Mouse (Mus musculus) kidney, adult 18-20 months (tissue): ENCODE measurements around the gene Gm28043.

Experiments used
- DNase-seq: peaks from one replicate; pipeline ENCODE4 v3.0.0; 2021

Gene Gm28043

DNA sequence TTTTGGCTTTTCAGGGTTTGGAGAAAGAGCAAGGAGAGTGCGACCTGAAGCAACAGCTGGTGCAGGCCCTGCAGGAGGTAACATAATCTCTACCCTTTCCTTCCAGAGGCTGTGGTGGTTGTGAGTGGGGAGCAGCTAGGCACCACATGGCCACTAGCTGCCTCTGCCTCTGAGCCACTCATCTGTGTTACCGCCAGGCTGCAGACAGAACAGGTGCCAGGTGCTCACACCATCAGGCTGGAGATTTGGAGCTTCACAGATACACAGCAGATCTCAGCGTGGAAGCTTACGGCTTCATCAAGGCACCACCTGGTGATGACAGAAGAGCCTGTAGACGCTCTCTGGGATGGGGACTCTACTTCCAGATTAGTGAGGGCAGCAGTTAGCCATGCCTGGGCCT, 14.3 kb downstream of the Gm28043 start:
- DNase-seq: no peak

DNA sequence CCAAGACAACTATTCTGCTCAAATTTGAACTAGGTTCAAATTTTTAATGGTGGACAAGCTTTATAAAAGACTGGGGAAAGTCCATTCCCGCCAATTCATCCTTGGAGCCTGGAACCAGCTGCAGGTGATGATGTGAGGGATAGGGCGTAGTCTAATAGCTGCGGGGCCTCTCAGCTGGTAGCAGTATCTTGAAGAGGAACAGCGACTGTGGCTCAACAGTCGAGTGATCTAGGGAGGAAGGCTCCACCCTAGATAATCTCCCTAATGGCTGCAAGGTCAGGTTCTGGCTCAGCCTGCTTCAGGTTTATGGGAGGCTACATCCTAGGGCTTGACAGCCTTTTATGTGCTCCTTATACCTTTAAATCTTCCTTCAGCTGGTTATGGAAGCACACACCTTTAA, 14.9 kb downstream of the Gm28043 start:
- no peak for DNase-seq

DNA sequence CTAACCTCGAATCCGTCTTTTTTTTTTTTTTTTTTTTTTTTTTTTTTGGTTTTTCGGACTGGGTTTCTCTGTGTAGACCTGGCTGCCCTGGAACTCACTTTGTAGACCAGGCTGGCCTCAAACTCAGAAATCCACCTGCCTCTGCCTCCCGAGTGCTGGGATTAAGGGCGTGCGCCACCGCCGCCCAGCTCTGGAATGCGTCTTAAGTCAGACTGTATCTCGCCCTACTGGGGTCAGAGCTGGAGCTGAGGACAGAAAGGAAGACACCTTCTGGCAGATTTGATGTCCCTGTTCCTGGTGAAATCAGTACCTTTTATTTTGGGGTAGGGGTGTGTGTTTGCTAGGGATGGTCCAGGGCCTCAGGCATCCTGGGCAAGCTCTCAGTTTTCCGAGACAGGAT, 17.6 kb downstream of the Gm28043 start:
- DNase-seq: no peak

DNA sequence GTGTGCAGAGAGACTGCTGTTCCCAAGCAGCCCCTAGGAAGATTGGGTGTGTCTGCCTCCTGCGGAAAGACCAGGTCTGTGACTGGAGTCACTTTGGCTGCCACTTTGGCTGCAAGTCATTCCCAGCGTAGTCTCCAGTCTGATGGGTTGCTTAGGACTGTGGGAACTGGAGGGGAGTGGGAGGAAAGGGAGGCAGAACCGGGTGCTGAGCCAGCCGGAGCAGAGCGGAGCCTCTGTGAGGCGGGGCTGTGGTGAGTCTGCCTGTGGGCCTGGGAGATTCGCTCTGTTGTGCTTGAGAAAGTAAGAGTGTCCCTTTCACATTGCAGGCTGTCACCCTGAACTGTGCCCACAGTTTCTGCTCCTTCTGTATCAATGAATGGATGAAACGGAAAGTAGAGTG, 20.8 kb downstream of the Gm28043 start:
- no peak for DNase-seq

DNA sequence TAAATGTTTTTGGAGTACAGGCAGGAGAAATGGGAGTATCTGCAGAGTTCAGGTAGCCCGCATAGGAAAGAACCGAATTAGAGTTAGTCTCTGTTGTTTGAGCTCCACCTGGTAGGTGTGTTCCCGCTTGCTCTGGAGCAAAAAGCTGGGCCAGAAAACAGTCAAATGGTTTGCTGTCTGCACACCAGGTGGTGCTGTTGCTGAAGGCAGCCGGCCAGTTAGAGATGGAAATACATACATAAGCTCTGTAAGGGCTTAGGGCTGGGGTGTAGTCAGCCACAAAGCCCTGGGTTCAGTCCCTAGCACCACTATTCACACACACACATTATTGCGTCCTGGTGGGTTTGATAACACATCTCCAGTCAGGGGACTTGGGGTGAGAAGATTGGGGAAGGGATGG, 21.4 kb downstream of the Gm28043 start:
- peak; percentile 28 for DNase-seq

DNA sequence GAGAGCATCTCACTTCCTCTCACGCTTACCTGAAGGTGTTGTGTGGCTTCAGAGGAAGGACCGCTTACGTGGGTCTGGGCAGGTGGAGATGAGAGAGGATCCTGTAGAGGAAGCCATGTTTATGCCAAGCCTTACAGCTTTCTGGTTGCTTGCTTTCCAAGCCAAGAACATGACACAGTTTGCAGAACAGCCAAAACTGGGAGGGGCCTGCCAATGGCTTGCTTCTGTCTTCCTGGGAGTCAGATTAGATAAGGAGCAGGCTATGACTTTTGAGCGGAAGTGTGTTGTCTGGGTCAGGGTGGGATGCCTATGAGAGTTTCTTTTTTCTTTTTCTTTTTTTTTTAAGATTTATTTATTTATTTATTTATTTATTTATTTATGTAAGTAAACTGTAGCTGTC, 22.7 kb downstream of the Gm28043 start:
- no peak for DNase-seq

DNA sequence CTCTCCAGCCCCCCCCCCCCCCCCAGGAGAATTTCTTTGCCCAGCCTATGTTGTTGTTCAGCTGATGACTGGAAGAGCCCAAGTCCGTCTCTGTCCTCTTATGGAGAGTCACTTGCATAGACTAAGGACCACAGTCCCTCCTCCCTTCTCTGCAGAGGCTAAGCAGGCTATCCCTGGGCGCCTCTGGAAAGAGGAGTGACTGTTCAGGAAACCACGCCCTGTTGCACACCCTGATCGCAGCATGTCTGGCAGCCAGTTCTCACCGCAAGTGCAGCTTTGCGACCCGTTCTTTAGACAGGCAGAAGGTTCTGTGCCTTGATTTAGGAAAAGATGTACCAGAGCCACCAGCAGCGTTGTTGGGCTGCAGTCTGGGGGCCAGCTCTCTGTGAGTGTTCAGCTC, 23.2 kb downstream of the Gm28043 start:
- DNase-seq: no peak

DNA sequence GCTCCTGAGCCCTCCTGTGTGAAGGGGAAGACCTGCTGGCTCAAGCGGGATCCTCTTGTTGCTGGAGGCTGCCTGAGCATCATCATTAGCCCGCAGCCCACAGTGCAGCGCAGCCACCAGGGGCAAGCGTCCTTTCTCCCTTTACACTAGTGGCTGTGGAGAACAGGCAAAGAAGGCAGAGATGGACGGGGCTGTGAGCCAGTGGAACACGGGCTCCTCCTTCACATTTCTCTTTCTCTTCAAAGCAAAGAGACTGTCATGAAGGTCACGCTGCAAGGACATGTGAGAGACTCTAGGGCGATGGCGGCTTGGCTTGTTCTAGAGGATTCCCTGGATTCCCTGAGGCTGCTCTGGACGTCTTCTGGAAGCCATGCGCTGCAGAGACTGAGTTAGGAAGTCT, 26.3 kb downstream of the Gm28043 start:
- no peak for DNase-seq

DNA sequence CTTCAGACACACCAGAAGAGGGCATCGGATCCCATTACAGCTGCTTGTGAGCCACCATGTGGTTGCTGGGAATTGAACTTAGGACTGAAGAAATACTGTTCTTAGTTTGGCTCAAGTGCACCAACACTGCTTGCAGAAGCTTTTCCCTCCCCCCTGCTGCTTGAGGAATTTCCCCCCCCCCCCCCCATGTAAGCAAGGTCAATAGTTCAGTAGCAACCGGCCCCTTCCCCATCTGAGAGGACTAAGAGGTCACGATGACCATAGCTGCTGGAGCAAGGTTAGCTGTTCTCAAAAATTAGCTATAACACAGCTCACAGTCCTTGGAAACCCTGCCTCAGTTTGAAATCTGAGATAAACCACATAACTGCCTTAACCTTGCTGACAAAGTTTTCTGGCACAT, 27.5 kb downstream of the Gm28043 start:
- DNase-seq: no peak

DNA sequence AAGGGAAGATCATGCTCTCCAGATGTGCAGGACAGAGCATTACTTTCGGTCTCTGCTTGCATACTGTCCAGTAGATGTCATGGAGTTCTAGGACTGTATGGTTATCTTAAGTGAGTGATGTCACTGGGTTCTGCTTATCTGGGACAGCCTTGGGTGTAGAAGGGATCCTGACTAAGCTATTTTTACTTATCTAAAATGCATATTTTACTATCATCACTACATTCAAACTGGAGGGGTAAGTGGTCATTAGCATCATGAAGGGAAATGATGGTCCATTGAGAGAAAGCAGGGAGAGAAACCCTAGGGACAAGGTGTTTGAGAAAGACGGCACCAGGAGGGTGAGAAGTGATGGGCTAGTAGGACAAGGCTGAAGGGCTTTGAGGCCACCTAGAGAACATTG, 43.6 kb downstream of the Gm28043 start:
- DNase-seq: no peak

DNA sequence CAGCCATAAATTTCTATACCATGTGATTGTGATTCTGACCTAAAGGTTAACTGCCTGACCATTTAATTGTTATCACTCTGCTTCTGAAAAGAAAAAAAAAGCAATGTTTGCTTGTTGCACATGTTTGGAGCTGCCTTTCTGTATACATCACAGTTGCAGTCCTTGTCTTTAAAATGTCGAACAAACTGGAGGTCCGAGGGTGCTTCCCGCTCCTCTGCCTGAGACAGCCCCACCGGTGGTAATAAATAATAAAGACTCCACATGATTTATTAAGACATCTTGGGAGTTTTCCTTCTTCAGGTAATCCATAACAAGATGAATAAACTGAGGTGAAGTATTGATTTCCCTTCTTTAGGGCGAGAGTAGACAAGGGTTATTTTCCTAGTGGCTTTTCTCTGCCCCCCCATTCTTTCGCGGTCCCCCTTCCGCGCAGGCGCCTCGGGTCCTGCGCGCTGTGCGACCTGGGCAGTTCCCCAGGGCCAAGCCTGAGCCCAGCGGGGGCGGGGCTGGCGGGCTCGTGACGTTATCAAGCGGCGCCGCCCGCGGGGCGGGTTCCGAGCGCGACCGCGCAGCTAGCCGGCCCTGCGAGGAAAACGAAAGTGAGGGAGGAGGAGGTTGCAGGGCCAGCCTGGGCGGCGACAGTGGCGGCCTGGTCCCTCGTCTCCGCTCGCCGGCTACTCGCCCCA, 45.5 kb downstream of the Gm28043 start, which contains the start of gene Cmtr1:
TSS of gene Cmtr1 (plus strand) at position 520 of the 686 bp plus-strand sequence.
- peak; percentile 98 for DNase-seq

DNA sequence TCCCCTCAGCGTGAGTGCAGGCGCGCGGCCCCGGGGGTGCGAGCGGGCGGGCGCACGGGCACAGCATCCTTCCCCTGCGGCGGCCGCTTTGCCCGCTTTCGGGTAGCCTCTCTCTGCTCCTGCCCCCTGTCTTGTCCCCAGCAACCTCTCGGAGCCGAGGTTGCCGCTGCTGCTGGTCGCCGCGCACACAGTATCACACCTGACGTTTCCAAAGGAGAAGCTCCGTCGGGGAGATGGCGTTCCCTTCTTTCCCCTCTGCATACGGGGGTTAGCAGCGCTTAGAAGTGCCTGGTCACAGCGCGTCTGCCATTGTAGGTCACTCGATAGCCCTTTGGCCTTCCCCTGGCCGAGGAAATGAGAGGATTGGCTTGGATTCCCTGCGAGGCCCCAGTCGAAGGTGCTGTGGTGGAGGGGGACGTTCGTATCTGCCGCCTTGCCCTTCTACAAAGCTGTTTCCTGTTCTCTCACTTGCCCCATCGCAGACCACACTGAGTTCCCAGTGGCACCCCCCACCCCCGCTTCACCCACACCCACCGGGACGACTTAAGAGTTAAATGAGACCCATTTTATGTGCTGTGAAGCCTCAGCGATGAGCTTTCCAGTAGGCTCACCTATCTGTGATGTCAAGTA, 46.2 kb downstream of the Gm28043 start:
- no peak for DNase-seq

DNA sequence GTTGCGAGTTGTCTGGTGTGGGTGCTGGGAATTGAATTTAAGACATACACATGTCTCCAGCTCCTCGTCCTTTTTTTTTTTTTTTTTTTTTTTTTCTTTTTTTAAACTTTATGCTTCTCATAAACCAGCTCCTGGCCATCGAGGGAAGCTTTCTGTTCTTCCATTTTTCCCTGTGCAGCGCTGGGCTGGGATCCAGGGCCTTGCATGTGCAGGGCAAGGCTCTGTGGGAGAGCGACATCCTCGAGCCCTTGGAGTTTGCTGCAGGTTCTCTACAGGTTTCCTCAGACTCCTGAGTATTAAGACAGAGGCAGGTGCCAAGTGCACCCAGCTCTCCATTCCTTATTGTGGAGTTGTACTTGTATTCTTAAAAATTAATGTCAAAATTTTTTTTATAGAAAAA, 47.5 kb downstream of the Gm28043 start:
- no peak for DNase-seq

DNA sequence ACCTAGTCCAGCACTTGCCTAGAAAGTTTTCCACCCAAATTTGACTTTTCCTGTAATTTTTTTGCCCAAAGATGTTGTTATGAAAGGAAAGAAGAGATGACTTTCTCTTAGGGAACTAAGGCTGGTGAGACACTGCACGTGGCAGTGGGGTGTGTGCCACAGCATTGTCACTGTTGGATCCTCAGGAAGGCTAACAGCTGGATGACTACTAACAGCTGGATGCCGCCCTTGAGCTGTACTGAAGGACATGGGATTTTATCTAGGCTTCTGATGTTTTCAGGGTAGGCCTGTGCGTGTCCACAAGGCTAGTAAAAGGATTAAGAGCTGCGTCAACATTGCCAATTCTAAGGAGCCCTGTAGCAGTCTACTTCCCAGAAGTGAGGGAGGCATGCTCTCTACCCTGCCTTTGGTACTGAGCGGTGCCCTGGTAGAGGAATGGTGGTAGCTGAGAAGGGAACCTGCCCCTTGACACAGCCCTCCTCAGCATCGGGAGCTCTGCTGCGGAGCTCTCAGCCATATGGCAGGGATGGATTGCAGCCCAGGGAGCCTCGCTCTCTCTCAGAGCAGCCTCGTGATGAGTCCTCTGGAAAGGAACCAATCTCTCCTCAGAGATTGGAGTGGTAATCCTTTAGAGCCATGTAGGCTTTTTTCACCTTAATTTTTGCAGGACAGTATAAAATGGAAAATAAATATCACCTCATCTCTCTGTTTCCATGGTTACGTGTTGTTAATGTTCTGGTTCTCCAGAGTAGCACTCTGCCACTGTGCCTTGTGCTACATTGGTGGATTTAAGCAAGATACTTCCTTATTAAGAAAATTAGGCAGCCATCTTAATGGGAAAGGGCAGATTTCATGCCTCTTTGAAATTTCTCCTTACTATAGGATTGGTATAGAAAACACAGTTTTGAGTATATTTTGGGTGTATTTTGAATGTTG, 53.6 kb downstream of the Gm28043 start:
- DNase-seq: no peak

DNA sequence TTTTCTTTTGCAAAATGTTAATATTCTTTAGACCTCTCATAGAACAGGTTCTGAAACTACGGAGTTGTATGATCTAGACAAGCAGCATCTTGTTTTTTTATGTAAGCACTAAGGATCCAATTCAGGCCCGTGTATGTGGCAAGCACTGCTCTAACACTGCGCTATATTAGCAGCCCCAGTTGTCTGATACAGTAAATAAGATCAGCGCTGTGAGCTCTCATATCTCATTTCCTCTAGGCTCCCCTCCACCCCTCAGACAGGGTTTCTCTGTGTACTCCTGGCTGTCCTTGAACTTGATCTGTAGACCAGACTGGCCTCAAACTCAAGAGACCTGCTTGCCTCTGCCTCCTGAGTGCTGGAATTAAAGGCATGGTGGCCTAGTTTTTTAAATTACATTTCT, 54.4 kb downstream of the Gm28043 start:
- DNase-seq: no peak

DNA sequence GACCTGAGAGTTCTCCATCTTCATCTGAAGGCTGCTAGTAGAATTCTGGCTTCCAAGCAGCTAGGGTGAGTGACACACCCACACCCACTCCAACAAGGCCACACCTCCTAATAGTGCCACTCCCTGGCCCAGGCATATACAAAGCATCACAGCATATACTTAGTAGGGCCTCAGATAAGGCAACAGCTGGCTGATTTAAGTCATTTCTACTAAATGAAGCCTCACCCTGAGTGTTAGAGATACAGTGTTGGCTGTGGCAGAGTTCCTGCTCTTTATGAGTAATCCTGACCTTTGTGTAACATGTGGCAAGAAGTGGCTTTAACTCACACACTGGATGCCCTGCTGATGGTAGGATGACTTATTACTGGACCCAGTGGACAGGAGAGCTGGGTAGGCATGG, 55.3 kb downstream of the Gm28043 start:
- no peak for DNase-seq

DNA sequence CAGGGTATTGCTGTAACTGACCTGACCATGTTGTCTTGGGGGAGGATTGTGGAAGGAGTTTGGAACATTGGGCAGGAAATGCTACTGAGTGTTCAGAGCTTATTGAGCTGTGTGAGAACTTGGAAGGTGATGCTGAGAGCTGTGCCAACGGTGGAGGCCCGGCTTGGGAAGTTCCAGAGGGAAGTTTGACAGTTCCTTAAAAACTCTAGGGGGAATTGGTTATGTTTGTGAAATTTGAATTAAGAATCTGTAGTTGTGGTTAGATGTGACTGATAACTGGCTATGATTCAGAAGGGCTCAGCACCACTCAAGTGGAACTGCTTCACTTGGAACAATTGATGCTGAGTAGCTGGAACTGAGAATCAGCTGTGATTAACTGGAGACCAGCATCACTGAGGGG, 56.3 kb downstream of the Gm28043 start:
- no peak for DNase-seq

DNA sequence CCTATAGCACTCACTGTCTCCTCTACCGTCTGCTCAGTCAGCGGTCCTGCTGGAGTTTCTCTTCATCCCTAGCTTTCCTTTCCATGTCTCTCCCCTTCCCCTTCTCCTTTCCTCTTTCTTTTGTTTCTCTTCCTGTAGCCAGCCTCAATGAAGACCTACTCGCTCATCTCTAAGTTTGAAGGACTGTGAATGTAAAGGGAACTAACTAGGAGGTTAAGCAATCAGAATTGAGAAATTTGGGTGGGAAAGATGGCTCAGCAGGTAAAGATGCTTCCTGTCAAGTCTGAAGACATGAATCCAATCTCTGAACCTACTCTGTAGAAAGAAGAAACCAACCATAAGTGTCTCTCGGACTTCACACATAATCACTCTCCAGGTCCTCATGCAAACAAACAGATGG, 58.6 kb downstream of the Gm28043 start:
- no peak for DNase-seq

DNA sequence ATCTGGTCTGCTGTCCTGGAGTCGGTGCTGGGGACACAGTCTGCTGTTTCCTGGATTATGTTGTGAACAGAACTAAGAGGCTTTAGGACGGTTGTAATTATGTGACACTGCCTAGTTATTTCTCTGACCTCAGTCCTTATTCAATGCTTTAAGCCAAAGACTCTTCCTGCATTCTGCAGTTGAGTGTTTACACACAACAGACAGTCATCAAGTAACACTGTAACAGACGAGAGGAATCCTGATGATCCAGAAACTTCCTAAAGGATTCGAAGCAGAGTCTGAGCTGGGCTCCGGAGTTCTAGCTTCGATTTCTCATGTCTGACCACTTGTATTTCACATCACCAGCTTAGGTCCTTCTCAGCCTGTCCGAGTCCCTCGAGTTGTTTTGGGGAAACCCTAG, 63.9 kb downstream of the Gm28043 start:
- no peak for DNase-seq

DNA sequence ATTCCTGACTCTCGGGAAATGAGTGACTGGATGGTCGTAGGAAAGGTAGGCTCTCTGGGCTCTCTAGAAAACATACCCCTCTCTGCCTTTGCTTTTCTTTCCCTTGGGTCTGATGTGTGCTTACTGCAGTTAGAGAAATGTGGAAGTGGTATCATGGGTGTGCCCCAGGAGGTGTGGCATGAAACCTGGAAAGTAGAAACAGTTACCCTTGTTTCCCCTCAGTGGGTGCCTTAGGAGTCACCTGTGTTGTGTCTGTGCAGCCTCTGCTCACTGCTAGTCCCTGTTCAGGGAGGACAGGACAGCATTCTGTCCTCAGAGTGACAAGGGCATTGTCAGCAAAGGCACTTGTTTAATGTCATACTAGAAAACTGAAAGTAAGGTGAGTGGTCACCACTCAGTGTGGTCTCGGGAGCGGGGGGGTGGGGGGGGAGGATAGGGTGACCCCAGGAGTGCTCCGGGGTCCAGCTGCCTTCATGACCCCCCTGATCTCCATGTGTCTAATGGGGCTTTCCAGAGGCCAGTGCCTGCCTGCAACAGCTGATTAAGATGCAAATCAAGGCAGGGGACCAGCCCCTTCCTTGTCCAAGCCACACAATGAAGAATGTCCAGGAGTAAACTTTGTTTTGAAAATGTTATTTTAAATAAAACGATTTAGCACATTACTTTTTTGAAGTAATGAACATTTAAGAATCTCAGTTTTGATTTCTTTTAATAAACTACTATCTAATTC, 64.5 kb downstream of the Gm28043 start:
- DNase-seq: no peak

DNA sequence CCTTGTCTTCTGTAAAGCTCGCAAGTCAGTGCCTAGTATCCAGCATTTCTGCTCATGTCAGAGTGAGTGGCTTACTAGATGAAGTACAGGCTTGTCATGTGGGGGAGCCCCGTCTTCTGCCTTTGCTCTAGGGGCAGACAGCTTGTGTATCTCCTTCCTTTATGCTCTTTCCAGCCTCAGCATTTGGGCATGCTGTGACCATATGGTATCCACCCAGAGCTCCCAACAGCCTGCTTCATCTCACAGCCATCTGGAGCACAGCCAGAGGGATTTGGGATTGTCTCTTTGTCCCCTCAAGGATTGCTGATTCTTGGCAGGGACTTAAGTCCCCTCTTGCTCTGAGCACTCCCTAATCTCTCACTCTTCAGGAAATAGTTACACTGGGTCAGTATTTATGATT, 65.5 kb downstream of the Gm28043 start:
- DNase-seq: no peak

DNA sequence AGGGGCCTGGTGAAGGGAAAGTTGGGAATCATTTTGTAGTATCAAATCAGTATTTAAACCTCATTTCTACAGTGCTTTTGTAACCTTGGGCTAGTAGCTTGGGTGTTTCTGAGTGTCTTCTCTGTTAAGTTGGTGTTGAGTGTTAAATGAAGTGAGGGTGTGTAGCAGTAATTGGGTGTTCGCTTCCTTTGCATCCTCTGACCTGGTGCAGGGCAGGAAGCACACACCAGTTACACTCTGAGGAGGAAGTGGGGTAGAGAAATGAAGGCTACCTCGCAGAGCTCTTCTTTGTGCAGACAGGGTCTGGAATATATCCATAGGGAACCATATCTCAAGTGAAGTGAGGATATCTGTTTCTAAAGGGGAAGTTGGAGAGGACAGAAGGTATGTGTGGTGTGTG, 66.2 kb downstream of the Gm28043 start:
- DNase-seq: no peak

DNA sequence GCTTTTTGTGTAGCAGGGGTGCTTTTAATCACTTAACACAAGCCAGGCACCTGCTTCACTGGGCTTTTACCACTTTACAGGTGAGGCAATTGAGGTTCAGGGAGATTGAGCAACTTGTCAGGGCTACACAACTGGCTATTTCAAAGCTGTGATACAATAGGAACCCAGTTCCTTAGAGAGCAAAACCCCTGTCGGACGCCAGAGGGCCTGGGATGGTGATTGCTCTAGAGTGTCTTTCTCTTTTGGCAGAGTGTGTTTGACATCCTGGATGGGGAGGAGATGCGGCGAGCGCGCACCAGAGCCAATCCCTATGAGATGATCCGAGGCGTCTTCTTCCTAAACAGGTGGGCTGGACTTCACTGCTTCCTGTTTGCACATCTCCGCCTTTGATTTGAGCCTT, 67.0 kb downstream of the Gm28043 start:
- no peak for DNase-seq
